Mouse (Mus musculus): ENCODE data around the gene Prepl. TPM values are rescaled to one million over a fixed set of nuclear protein-coding genes. Genes with fewer than 3 reads are reported as not detected.

The Prepl gene
- total RNA-seq, 2 experiments from 2014 or later = 24.4 to 34.7 TPM

GRCm38 (mm10) chr17:85072383-85072782 is 17.7 kb downstream of the Prepl start:
- no peak for DNase-seq
- intact Hi-C loops (cut with DNase I) = no loop called here

- DNase-seq = no peak
- intact Hi-C loops (cut with DNase I) = no loop called here
Observed at GRCm38 (mm10) chr17:85071088-85071775, 18.8 kb downstream of the Prepl start.

- intact Hi-C loops (cut with DNase I) = no loop called here
- no peak for DNase-seq
Observed at GRCm38 (mm10) chr17:85070658-85071057, 19.4 kb downstream of the Prepl start.

GRCm38 (mm10) chr17:85067331-85067730 is 22.7 kb downstream of the Prepl start:
- intact Hi-C loops (cut with DNase I) = no loop called here
- no peak for DNase-seq

GRCm38 (mm10) chr17:85063560-85063959 is 26.5 kb downstream of the Prepl start:
- intact Hi-C loops (cut with DNase I) = no loop called here
- DNase-seq = no peak

- intact Hi-C loops (cut with DNase I) = no loop called here
- DNase-seq = no peak
Observed at GRCm38 (mm10) chr17:85059136-85059535, 30.9 kb downstream of the Prepl start.

GRCm38 (mm10) chr17:85058276-85058675 is 31.8 kb downstream of the Prepl start:
- intact Hi-C loops (cut with DNase I) = no loop called here
- no peak for DNase-seq

- DNase-seq = no peak
- intact Hi-C loops (cut with DNase I) = no loop called here
Observed at GRCm38 (mm10) chr17:85048379-85048778, 41.7 kb downstream of the Prepl start.

- no peak for DNase-seq
- intact Hi-C loops (cut with DNase I) = no loop called here
Observed at GRCm38 (mm10) chr17:85045160-85045559, 44.9 kb downstream of the Prepl start.

- DNase-seq = no peak
- intact Hi-C loops (cut with DNase I) = no loop called here
Observed at GRCm38 (mm10) chr17:85044466-85044865, 45.6 kb downstream of the Prepl start.

GRCm38 (mm10) chr17:85043404-85043816 is 46.6 kb downstream of the Prepl start:
- no peak for DNase-seq
- intact Hi-C loops (cut with DNase I) = no loop called here

- no peak for DNase-seq
- intact Hi-C loops (cut with DNase I) = no loop called here
Observed at GRCm38 (mm10) chr17:85042419-85042818, 47.6 kb downstream of the Prepl start.

- intact Hi-C loops (cut with DNase I) = no loop called here
- no peak for DNase-seq
Observed at GRCm38 (mm10) chr17:85040913-85041312, 49.1 kb downstream of the Prepl start.

- intact Hi-C loops (cut with DNase I) = no loop called here
- no peak for DNase-seq
Observed at GRCm38 (mm10) chr17:85038761-85039160, 51.3 kb downstream of the Prepl start.

- intact Hi-C loops (cut with DNase I) = no loop called here
- DNase-seq = no peak
Observed at GRCm38 (mm10) chr17:85038311-85038710, 51.7 kb downstream of the Prepl start.

GRCm38 (mm10) chr17:85037855-85038254 is 52.2 kb downstream of the Prepl start:
- DNase-seq = no peak
- intact Hi-C loops (cut with DNase I) = no loop called here

- DNase-seq = no peak
- intact Hi-C loops (cut with DNase I) = no loop called here
Observed at GRCm38 (mm10) chr17:85034068-85034467, 56.0 kb downstream of the Prepl start.

- intact Hi-C loops (cut with DNase I) = no loop called here
- DNase-seq = no peak
Observed at GRCm38 (mm10) chr17:85033087-85033486, 57.0 kb downstream of the Prepl start.

- no peak for DNase-seq
- intact Hi-C loops (cut with DNase I) = no loop called here
Observed at GRCm38 (mm10) chr17:85030651-85031050, 59.4 kb downstream of the Prepl start.

- no peak for DNase-seq
- intact Hi-C loops (cut with DNase I) = no loop called here
Observed at GRCm38 (mm10) chr17:85028797-85029196, 61.2 kb downstream of the Prepl start.

- no peak for DNase-seq
- intact Hi-C loops (cut with DNase I) = no loop called here
Observed at GRCm38 (mm10) chr17:85028093-85028739, 61.8 kb downstream of the Prepl start, which contains the start of gene Slc3a1. Slc3a1 (plus strand) TSS chr17:85028376.

GRCm38 (mm10) chr17:85027247-85027646 is 62.8 kb downstream of the Prepl start:
- intact Hi-C loops (cut with DNase I) = no loop called here
- DNase-seq = no peak

Measured in gastrocnemius, postnatal 36 days (tissue).